Mouse (Mus musculus) brain, adult 10 weeks (tissue): Measurements from ENCODE around the gene Glyctk. TPM values are rescaled to one million over a fixed set of nuclear protein-coding genes. Genes with fewer than 3 reads are reported as not detected.

Source experiments
- polyA plus RNA-seq: library from polyadenylated mRNA; stranded (reverse); fragments of 350-450 nt; fragmentation: Illumina TruSeq; extraction: RNeasy Lipid Tissue Mini Kit (QIAGEN cat#74804); gene quantifications from one replicate; pipeline ENCODE4 v1.2.3, GENCODE M21; 2015; ENCODE audit warnings: low read depth, low replicate concordance

Gene Glyctk
- polyA plus RNA-seq, result 2.7 TPM

DNA sequence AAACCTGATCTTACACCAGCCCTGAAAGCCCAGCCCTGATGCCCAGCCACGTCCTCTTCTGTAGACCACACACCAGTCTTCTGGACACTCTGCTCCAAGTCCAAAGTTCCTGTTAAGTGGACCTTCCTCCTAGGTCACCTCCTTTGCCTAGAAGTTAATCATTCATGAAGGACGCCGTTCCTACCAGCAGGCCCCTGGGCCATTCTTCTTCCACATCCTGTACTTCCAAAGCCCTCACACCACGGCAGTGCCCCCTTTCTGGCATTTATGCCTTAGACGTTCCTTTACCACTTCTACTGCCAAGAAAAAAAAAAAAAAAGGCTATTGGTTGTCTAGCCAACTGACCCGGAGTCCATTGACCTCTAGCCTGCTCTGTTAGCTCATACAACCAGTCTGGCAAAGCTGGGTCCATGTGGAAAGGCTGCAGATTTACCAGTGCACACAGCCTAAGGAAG, at the start of gene Glyctk:
TSS of gene Glyctk (minus strand) at position 102 of the 455 bp plus-strand sequence.

DNA sequence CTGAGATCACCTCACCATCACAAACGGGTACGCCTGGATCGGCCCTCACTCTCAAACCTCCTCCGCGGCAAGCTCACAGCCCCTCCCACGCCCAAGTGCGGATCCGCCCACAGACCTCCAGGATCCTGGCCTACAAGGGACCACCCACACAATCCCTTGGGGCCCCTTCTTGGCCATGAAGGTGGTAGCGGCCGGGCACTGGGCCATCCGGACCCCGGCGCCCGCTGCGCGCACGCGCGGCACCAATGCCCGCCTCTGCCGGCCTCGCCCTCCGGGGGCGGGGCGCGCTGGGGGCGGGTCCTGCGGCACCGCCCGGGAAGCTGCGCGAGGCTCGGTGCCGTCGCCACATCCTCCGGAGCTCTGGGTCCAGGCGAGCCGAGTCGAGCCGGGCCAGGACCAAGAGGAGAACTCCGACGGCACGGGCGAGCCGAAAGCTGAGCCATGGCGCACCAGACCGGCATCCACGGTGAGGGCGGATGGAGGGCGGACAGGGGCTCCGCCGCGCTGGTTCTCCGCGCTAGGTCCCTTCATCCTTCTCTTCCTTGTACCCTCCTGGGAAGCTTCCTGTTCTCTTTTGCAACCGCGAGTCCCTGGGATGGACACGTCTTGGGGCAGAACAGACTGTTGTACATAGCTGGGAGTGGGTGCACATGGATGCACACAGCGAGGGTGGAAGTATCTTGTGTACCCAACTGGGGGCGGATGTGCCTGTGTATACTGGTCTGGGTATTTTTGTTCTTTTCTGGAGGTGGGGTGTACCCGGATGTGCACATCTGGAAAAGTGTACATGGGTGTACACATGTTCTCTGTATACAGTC, 45.1 kb upstream of the Glyctk start, which contains the start of gene Twf2:
TSS of gene Twf2 (plus strand) at position 290 of the 818 bp plus-strand sequence.

DNA sequence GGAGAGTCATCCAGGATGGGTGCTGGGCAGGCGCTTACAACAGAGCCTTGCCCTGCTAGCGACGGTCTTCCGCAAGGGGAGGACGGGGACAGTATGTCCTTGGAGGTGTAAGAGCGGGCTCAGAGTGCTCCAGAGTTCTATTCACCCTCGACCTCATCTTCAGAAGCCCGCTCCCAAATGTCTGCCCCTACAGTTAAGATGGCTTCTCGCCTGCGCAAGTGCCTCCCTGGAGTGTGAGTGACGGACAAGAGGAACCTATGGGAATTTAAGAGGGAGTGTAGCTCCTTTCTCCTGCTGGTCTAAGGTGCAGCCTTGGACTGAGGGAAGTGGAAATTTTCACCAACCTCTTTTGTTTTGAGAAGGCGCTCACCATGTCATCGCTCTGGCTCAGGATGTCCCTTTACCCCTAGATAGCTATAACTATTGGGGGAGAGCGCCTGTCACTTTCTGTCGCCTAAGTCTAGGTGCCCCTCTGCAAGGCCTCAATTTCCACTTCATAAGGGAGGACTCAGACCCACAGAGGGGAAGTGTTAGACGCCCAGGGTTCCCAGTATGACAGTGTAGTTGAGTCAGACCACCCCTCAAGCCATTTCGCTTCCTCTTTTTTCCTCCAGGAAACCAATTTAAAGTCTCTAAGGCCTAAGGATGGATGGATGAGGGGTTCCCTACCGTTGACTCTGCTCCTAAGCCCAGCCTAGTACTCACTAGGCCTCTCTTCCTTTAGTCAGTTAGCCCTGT, 41.8 kb upstream of the Glyctk start, which contains the start of gene Ppm1m:
TSS of gene Ppm1m (minus strand) at position 212 of the 738 bp plus-strand sequence.

DNA sequence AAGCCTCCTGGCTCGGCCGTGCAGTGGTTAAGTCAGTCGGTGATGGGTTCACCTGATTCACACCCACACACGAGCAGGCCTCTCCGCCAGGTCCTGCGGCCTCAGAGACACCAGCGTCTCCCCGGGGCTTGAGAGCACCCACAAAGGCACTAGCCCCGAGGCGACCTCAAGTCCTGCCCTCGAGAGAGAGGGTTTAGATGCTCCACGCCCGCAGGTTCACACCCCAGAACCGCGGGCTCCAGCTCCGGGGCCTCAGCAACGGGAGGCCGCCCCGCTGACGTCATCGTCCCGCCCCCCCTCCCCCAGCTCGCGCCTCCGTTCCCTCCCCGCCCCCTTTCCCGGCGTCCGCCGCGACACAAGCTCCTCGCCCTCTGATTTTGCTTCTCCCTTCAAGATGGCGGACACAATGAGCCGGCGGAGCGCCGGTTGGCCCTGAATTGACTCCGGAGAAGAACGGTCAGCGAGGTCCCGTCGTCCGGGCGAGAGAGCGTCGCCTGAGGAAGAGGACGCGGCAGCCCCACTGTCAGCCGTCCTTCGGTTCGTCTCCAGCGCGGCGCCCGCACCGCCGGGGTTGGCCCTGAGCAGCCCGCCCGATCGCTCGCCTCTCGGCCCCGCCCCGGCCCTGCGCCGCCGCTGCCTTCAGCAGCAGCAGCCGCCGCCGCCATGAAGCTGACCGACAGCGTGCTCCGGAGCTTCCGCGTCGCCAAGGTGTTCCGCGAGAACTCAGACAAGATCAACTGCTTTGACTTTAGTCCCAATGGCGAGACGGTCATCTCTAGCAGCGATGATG, 12.8 kb upstream of the Glyctk start, which contains the start of gene Wdr82:
TSS of gene Wdr82 (plus strand) at position 373 of the 790 bp plus-strand sequence.

Other genes starting within 250 kb of the Glyctk start
- 0.62 TPM for gene Col6a5, start 197.5 kb downstream of the Glyctk start, polyA plus RNA-seq
- 2.9 TPM for gene Col6a4, start 61.4 kb downstream of the Glyctk start, polyA plus RNA-seq
- 104 TPM for gene Wdr82, start 12.8 kb upstream of the Glyctk start, polyA plus RNA-seq
- 33.0 TPM for gene Ppm1m, start 41.6 kb upstream of the Glyctk start, polyA plus RNA-seq
- 67.1 TPM for gene Twf2, start 45.0 kb upstream of the Glyctk start, polyA plus RNA-seq
- 0.61 TPM for gene Tlr9, start 64.5 kb upstream of the Glyctk start, polyA plus RNA-seq
- gene Alas1, start 90.5 kb upstream of the Glyctk start, polyA plus RNA-seq, result 108 TPM
- gene Poc1a, start 122.9 kb upstream of the Glyctk start, polyA plus RNA-seq, result 22.6 TPM
- gene Dusp7, start 210.5 kb upstream of the Glyctk start, polyA plus RNA-seq, result 43.8 TPM